ENCODE assay signal across 8 mouse cellular contexts in the genomic region with DNA sequence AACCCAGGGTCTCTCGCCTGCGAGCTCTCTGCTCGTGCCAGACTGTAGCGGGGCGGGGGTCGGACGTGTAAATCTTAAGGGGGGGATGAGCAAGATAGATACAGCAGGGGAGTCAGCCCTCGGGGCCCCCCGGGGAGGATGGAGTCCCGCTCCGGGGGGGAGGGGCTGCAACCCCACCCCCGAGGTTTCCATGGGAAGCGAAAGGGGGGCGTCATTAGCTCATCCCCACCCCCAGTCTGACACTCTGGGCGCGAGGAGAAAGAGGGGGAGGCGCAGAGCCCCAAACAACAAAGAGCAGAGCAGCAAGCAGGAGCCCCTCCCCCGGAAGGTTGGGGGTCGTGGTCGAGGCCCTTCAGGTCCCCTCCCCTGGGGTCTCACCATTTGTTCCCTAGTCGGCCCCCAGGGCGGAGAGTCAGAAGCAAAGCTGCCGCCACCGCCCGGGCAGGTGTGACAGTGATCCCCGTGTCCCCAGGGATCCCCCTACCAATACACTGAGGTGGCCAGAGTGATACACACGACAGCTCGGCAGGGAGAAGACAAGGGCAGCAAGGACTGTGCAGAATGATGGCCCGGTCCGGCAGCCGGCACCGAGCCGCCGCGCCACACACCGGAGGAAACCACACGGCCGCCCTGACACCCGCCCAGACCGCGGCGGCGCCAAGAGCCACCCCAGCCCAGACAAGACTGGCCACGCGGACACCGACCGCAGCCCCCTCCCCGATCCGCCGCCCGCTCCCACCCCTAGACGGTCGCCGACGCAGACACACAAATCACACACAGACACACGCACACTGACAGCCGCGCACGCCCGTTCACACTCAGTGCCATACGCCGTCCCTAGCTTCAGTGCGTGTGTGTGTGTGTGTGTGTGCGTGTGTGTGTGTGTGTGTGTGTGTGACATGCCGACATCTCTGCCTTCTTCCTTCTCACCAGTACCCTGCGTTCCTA. TPM values are rescaled to one million over a fixed set of nuclear protein-coding genes. Genes with fewer than 3 reads are reported as not detected.
DNase-seq lines count a peak whose midpoint lies in the region; ATAC-seq and TF ChIP-seq lines count a peak whose summit lies in the region.

No protein-coding gene starts in this region.

- peak overlapping the region; percentile 66 for H3K4me3 ChIP-seq in heart, embryonic 11.5 days (ENCODE audit: low read depth, low read length)
- H3K4me3 ChIP-seq in C2C12 (ENCODE audit: insufficient read depth, poor library complexity, severe bottlenecking), result no peak overlapping the region
- H3K4me3 ChIP-seq in cortical plate, adult 2 months (ENCODE audit: insufficient read depth, low read length), result peak overlapping the region; percentile 81
- peak overlapping the region; percentile 70 for H3K4me3 ChIP-seq in hindbrain, embryonic 12.5 days
- peak overlapping the region; percentile 59 for H3K4me3 ChIP-seq in stomach, embryonic 15.5 days (replicated peaks)

- peak overlapping the region; percentile 62; the same call in 1 of the 2 replicates for H3K9ac ChIP-seq in heart, embryonic 11.5 days (ENCODE audit: low read depth, low read length)
- peak overlapping the region; percentile 80 for H3K9ac ChIP-seq in hindbrain, embryonic 12.5 days
- H3K9ac ChIP-seq in stomach, embryonic 15.5 days, result 0 out of 2 replicates have a peak overlapping the region, but pooled peaks have one; percentile 35

- H3K36me3 ChIP-seq in heart, embryonic 11.5 days (ENCODE audit: control insufficient read depth, insufficient read depth, low read length), result no peaks in the 10 kb centered on the region
- H3K36me3 ChIP-seq in C2C12 (ENCODE audit: control insufficient read depth, insufficient read depth), result no peaks in the 10 kb centered on the region
- no peaks in the 10 kb centered on the region for H3K36me3 ChIP-seq in hindbrain, embryonic 12.5 days
- no peaks in the 10 kb centered on the region for H3K36me3 ChIP-seq in stomach, embryonic 15.5 days

- DNase-seq in heart, adult 8-10 months (ENCODE audit: low spot score), result no peak
- no peak for DNase-seq in natural killer cell, adult 2 months (ENCODE audit: low spot score in 2 of 2)

- peaks cover 68% of the 10 kb centered on the region for H3K27me3 ChIP-seq in heart, embryonic 11.5 days (ENCODE audit: control insufficient read depth, insufficient read depth, low read length)
- peaks cover 26% of the 10 kb centered on the region for H3K27me3 ChIP-seq in C2C12 (ENCODE audit: control insufficient read depth, insufficient read depth, insufficient read length)
- H3K27me3 ChIP-seq in hindbrain, embryonic 12.5 days, result peaks cover 59% of the 10 kb centered on the region
- H3K27me3 ChIP-seq in stomach, embryonic 15.5 days (replicated peaks), result peaks cover 35% of the 10 kb centered on the region

- no peak overlapping the region for H3K27ac ChIP-seq in heart, embryonic 11.5 days (ENCODE audit: low read depth, low read length)
- peak overlapping the region; percentile 91 for H3K27ac ChIP-seq in cortical plate, adult 2 months (ENCODE audit: insufficient read depth, low read length)
- H3K27ac ChIP-seq in hindbrain, embryonic 12.5 days, result peak overlapping the region; percentile 88
- H3K27ac ChIP-seq in stomach, embryonic 15.5 days, result no peak overlapping the region

- peak overlapping the region; percentile 92 for H3K4me2 ChIP-seq in heart, embryonic 11.5 days
- H3K4me2 ChIP-seq in hindbrain, embryonic 12.5 days (replicated peaks), result peak overlapping the region; percentile 87
- peak overlapping the region; percentile 98 for H3K4me2 ChIP-seq in stomach, embryonic 15.5 days

- peaks cover 39% of the 10 kb centered on the region for H3K4me1 ChIP-seq in heart, embryonic 11.5 days (ENCODE audit: control insufficient read depth, insufficient read depth, low read length)
- peaks cover 6% of the 10 kb centered on the region for H3K4me1 ChIP-seq in cortical plate, adult 2 months (ENCODE audit: control insufficient read depth, insufficient read depth, low read length)
- H3K4me1 ChIP-seq in hindbrain, embryonic 12.5 days, result peaks cover 54% of the 10 kb centered on the region
- H3K4me1 ChIP-seq in stomach, embryonic 15.5 days, result peaks cover 48% of the 10 kb centered on the region

- no peaks in the 10 kb centered on the region for H3K9me3 ChIP-seq in heart, embryonic 11.5 days (replicated peaks; ENCODE audit: control insufficient read depth, low read length)
- no peaks in the 10 kb centered on the region for H3K9me3 ChIP-seq in hindbrain, embryonic 12.5 days (replicated peaks)
- no peaks in the 10 kb centered on the region for H3K9me3 ChIP-seq in stomach, embryonic 15.5 days

- H3K79me2 ChIP-seq in C2C12 (ENCODE audit: control insufficient read depth, insufficient read depth), result no peaks in the 10 kb centered on the region

- H3K79me3 ChIP-seq in C2C12 (ENCODE audit: low read depth), result no peaks in the 10 kb centered on the region

- TF ChIP-seq POLR2A in cortical plate, adult 2 months (IDR thresholded peaks at IDR 0.05; ENCODE audit: extremely low read depth, insufficient read depth, low read length), result no peak

- 1% methylated on average over 59 of the region's 66 CpGs for WGBS in heart, embryonic 11.5 days (ENCODE audit: insufficient replicate concordance)
- under 1% methylated on average over 63 of the region's 66 CpGs for WGBS in hindbrain, embryonic 12.5 days
- WGBS in stomach, embryonic 15.5 days, result 1% methylated on average over 64 of the region's 66 CpGs

- ATAC-seq in heart, embryonic 11.5 days (replicated peaks; ENCODE audit: insufficient number of reproducible peaks, low FRiP score, low TSS enrichment), result no peak
- ATAC-seq in hindbrain, embryonic 12.5 days (ENCODE audit: low FRiP score), result peak; percentile 15; the same call in 1 of the 2 replicates
- ATAC-seq in megakaryocyte, adult 5-6 weeks (ENCODE audit: poor library complexity, severe bottlenecking), result 0 out of 2 replicates have a peak, but pooled peaks have one; percentile 21
- no peak; the same call in 1 of the 2 replicates for ATAC-seq in stomach, embryonic 15.5 days (ENCODE audit: insufficient read depth, low FRiP score, low read depth)

- no peak for TF ChIP-seq CTCF in C2C12 (IDR thresholded peaks at IDR 0.05; ENCODE audit: control insufficient read depth, insufficient read depth, insufficient read length)
- no peak for TF ChIP-seq CTCF in cortical plate, adult 2 months (IDR thresholded peaks at IDR 0.05; ENCODE audit: extremely low read depth, insufficient read depth, low read length)

- peak overlapping the region; percentile 2 for H3ac ChIP-seq in C2C12 (ENCODE audit: control insufficient read depth, insufficient read length, low read depth)

TF ChIP-seq in C2C12, 6 proteins besides CTCF, POLR2A, EP300 and RAD21 (continues in another document):
- TF ChIP-seq USF1 (IDR thresholded peaks at IDR 0.05; ENCODE audit: low read depth) (no peak), FOSL1 (IDR thresholded peaks at IDR 0.05; ENCODE audit: insufficient read depth, low read length, poor library complexity, severe bottlenecking) (no peak)

RNA-seq across cellular contexts. Expression of a gene that starts 1.3 kb away (rescaled TPM):
- polyA plus RNA-seq in heart, embryonic 11.5 days (2014; fragmentation: Nextera tagmentation; extraction: Ambion mirVana), result 1.9 TPM in 2 replicates
- under 1 TPM in 1 of 4 experiments, not detected in 3; 0.11 TPM for total RNA-seq in heart, adult 8-10 months (2022)
- polyA plus RNA-seq in C2C12 (2012; fragmentation: generic; extraction: Trizol), result 2.9 TPM
- 79.9 and 85.1 TPM in 2 replicates for polyA plus RNA-seq in cortical plate, adult 2 months (2012; rRNA removed)
- 21.7 and 22.2 TPM in 2 replicates for polyA plus RNA-seq in hindbrain, embryonic 12.5 days (2016; fragmentation: Nextera tagmentation; extraction: Ambion mirVana)
- not detected in 2 replicates for total RNA-seq in megakaryocyte, adult 5-6 weeks (2015)
- not detected in 2 replicates for total RNA-seq in megakaryocyte, adult 5-6 weeks (2017)
- polyA plus RNA-seq in stomach, embryonic 15.5 days (2015; fragmentation: Nextera tagmentation; extraction: Ambion mirVana), result 9.5 and 9.6 TPM in 2 replicates

RNA-seq across cellular contexts. Expression of a gene that starts 16.4 kb away (rescaled TPM):
- polyA plus RNA-seq in heart, embryonic 11.5 days (2014; fragmentation: Nextera tagmentation; extraction: Ambion mirVana), result 9.3 and 10.2 TPM in 2 replicates
- total RNA-seq in heart, adult 8-10 months (2022), result under 1 TPM in 3 of 4 experiments, not detected in 1; 0.19 to 0.34 (median 0.27) TPM
- polyA plus RNA-seq in C2C12 (2012; fragmentation: generic; extraction: Trizol), result 13.3 TPM
- 0.59 and 1.1 TPM in 2 replicates for polyA plus RNA-seq in cortical plate, adult 2 months (2012; rRNA removed)
- 20.5 and 21.4 TPM in 2 replicates for polyA plus RNA-seq in hindbrain, embryonic 12.5 days (2016; fragmentation: Nextera tagmentation; extraction: Ambion mirVana)
- total RNA-seq in megakaryocyte, adult 5-6 weeks (2015), result 0.16 and 0.33 TPM in 2 replicates
- total RNA-seq in megakaryocyte, adult 5-6 weeks (2017), result not detected in 2 replicates
- polyA plus RNA-seq in stomach, embryonic 15.5 days (2015; fragmentation: Nextera tagmentation; extraction: Ambion mirVana), result 17.9 and 19.4 TPM in 2 replicates

RNA-seq across cellular contexts. Expression of a gene that starts 28.3 kb away (rescaled TPM):
- 23.3 and 25.9 TPM in 2 replicates for polyA plus RNA-seq in heart, embryonic 11.5 days (2014; fragmentation: Nextera tagmentation; extraction: Ambion mirVana)
- 10 to 100 TPM; 43.3 to 52.5 (median 48.6) TPM for total RNA-seq in heart, adult 8-10 months (2022)
- 60.2 TPM for polyA plus RNA-seq in C2C12 (2012; fragmentation: generic; extraction: Trizol)
- polyA plus RNA-seq in cortical plate, adult 2 months (2012; rRNA removed), result 170 and 178 TPM in 2 replicates
- 40.3 and 41.9 TPM in 2 replicates for polyA plus RNA-seq in hindbrain, embryonic 12.5 days (2016; fragmentation: Nextera tagmentation; extraction: Ambion mirVana)
- total RNA-seq in megakaryocyte, adult 5-6 weeks (2015), result 107 and 135 TPM in 2 replicates
- total RNA-seq in megakaryocyte, adult 5-6 weeks (2017), result 100 and 124 TPM in 2 replicates
- 44.7 and 53.2 TPM in 2 replicates for polyA plus RNA-seq in stomach, embryonic 15.5 days (2015; fragmentation: Nextera tagmentation; extraction: Ambion mirVana)

RNA-seq across cellular contexts. Expression of a gene that starts 40.3 kb away (rescaled TPM):
- 0.07 TPM in 1 of 2 replicates, not detected in the other for polyA plus RNA-seq in heart, embryonic 11.5 days (2014; fragmentation: Nextera tagmentation; extraction: Ambion mirVana)
- total RNA-seq in heart, adult 8-10 months (2022), result not detected
- polyA plus RNA-seq in C2C12 (2012; fragmentation: generic; extraction: Trizol), result 0.01 TPM
- 0.61 and 0.75 TPM in 2 replicates for polyA plus RNA-seq in cortical plate, adult 2 months (2012; rRNA removed)
- polyA plus RNA-seq in hindbrain, embryonic 12.5 days (2016; fragmentation: Nextera tagmentation; extraction: Ambion mirVana), result 0.12 and 0.29 TPM in 2 replicates
- total RNA-seq in megakaryocyte, adult 5-6 weeks (2015), result not detected in 2 replicates
- not detected in 2 replicates for total RNA-seq in megakaryocyte, adult 5-6 weeks (2017)
- polyA plus RNA-seq in stomach, embryonic 15.5 days (2015; fragmentation: Nextera tagmentation; extraction: Ambion mirVana), result 0.30 and 0.67 TPM in 2 replicates

RNA-seq across cellular contexts. Expression of a gene that starts 40.5 kb away (rescaled TPM):
- polyA plus RNA-seq in heart, embryonic 11.5 days (2014; fragmentation: Nextera tagmentation; extraction: Ambion mirVana), result 29.9 and 33.0 TPM in 2 replicates
- 10 to 100 TPM; 28.2 to 36.1 (median 32.6) TPM for total RNA-seq in heart, adult 8-10 months (2022)
- 13.9 TPM for polyA plus RNA-seq in C2C12 (2012; fragmentation: generic; extraction: Trizol)
- polyA plus RNA-seq in cortical plate, adult 2 months (2012; rRNA removed), result 11.7 and 12.7 TPM in 2 replicates
- 14.3 and 15.4 TPM in 2 replicates for polyA plus RNA-seq in hindbrain, embryonic 12.5 days (2016; fragmentation: Nextera tagmentation; extraction: Ambion mirVana)
- total RNA-seq in megakaryocyte, adult 5-6 weeks (2015), result not detected in 2 replicates
- total RNA-seq in megakaryocyte, adult 5-6 weeks (2017), result not detected in 2 replicates
- 41.4 and 46.1 TPM in 2 replicates for polyA plus RNA-seq in stomach, embryonic 15.5 days (2015; fragmentation: Nextera tagmentation; extraction: Ambion mirVana)

Comparison
In these comparisons a context has a peak if more than half of its experiments do, and no peak if none do; other contexts are left out.
1. ATAC-seq: peak in hindbrain, embryonic 12.5 days (single experiment) and megakaryocyte, adult 5-6 weeks (single experiment); none in heart, embryonic 11.5 days (single experiment) and stomach, embryonic 15.5 days (single experiment).
2. H3K27ac ChIP-seq: peak in cortical plate, adult 2 months (single experiment) and hindbrain, embryonic 12.5 days (single experiment); none in heart, embryonic 11.5 days (single experiment) and stomach, embryonic 15.5 days (single experiment).
3. Peak in every context shown above with its lines, with median percentiles within 50 percentile points of each other: H3K4me2 ChIP-seq and H3K9ac ChIP-seq.